Mouse (Mus musculus) gastrocnemius, postnatal 25 days (tissue): ENCODE results near the gene Glis2. TPM values are rescaled to one million over a fixed set of nuclear protein-coding genes. Genes with fewer than 3 reads are reported as not detected.
"Not testable (repeated sequence)": the region's sequence is repeated elsewhere in the genome, so short reads cannot be mapped to it uniquely, and the experiment has no call there.

ENCODE experiments used
- DNase-seq: peaks from one replicate; pipeline ENCODE4 v3.0.0; 2022
- total RNA-seq, 2 experiments: library from RNA; stranded (reverse); gene quantifications; 1 replicate in 1 of 2; 2 replicates in 1 of 2; pipeline ENCODE4 v1.2.3; 2021

Gene Glis2
- total RNA-seq, 2 experiments from 2014 or later = 7.0 to 7.1 TPM

GRCm38 (mm10) chr16:4581179-4581578 lies 13.3 kb upstream of the Glis2 start:
- not testable (repeated sequence) for DNase-seq

- DNase-seq = no peak
Measured at GRCm38 (mm10) chr16:4583807-4584206, 10.7 kb upstream of the Glis2 start.

GRCm38 (mm10) chr16:4584438-4584837 lies 10.1 kb upstream of the Glis2 start:
- DNase-seq = no peak

GRCm38 (mm10) chr16:4585642-4586530 lies 8.6 kb upstream of the Glis2 start:
- DNase-seq = no peak

DNA sequence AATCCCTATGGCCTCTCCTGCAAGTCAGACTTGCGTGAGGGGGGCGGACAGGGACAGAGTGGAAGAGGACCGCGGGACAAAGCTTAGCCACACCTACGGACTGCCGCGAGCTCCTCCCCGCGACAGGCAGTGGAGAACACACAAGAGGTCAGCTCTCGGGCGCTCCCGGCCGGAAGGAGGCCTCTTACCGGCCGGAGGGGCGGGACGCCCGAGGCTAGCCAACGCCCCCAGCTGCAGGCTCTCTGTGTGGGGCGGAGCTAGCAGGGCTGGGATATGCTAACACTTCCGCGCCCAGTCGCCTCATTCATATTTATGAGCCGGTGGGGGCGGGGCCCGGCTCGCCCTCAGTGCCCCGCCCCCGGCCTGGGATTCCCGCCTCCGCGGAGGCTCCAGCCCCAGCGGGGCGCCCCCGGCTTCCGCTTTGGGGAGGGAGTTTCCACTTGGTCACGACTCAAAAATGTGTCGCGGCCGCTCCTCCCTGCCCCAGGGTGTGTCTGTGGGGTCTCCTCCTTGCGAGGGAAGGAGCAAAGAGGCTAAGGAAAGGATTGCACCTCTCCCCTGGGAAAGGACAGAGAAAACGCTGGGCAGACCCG lies 7.9 kb upstream of the Glis2 start:
- peak; percentile 99 for DNase-seq

GRCm38 (mm10) chr16:4587516-4588210 lies 6.8 kb upstream of the Glis2 start:
- DNase-seq = no peak

GRCm38 (mm10) chr16:4590236-4590635 lies 4.3 kb upstream of the Glis2 start:
- DNase-seq = no peak

GRCm38 (mm10) chr16:4592909-4593875 lies 1.3 kb upstream of the Glis2 start:
- no peak for DNase-seq

DNA sequence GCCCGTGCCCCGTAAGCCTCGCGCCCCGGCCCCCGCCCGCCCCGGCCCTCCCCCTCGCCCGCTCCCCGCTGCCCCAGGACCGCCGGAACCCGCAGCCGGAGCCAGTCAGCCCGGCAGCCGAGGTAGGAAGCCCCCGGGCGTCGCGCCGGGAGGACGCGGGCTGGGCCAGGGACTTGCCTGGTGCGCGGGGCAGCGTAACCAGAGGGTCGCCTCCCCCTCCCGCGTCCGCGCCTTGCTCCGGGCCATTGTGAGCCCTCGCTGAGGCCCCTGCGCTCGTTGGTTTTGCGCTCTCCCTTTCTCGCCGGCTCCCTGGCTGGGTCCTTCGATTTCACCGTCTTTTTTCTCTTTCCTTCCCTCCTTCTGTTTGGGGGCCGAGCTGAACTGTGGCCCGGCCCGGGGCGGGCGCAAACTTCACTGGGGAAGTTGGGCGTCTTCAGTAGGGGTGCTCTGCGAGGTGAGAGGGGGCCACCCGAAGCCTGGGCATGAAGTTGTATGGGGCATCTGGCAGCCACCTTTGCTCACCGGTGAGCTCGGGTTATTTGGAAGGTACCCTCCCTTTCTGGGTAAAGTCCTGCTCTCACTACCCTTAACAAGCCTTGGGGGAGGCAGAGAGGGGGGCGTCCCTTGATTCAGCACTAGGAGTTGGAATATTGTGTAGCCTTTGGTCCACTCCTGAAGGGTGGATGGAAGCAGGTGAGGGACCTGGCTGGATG lies 457 bp downstream of the Glis2 start:
- DNase-seq = no peak

DNA sequence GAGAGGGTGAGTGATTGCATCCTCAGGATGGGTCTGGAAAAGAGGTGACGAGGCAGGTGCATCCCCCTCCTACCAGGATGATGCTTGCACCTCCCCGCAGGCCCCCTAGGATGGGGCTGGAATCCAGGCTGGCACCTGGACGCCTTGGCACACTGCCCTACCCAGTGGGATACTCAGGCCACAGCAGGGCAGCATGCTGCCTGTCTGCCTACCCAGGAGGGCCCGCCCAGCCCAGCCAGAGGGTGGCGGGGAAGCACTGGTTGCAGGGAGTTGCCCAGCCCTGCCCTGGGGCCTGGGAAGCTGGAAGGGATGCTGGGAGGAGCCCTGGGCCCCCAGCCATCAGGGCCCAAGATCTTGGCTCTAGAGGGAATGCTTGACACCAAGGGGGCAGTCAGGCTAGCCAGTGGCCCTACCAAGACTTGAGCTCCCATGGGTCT lies 1.0 kb downstream of the Glis2 start:
- DNase-seq = peak; percentile 65

GRCm38 (mm10) chr16:4596141-4596728 lies 1.7 kb downstream of the Glis2 start:
- DNase-seq = no peak

DNA sequence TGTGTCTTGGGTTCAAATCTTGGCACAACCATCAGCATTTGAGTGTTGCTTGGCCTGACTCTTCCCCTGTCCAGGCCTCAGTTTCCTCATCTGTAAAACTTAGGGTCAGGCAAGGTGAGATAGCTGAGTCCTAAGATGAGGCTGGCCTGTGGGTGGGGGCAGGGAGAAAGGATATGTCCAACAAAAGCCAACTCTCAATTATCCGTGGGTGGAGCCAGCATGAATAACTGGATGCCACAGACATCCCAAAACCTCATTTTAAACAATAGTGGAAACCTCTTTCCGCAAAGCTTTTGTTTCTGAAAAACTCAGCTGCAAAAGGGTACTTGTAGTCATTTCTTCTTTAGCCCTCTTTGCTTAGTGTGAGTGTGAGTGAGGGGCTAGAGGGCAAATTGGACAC lies 2.3 kb downstream of the Glis2 start:
- DNase-seq = no peak

DNA sequence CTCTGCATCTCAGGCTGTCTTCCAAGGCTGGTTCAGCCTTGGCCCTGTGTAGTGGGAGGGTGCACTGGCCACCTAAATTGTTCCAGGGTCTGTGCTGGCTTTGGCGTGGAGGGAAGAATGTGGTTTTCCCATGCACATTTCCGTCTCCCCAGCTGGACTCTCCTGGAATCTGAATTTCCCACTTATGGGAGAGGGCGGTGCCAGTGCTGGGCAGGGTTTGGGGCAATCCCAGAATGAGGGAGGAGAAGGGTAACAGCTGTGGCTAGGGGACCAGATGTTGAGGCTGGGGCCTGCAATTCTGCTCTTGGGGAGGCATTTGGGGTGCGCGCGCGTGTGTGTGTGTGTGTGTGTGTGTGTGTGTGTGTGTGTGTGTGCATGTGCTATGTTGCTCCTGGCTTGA lies 2.8 kb downstream of the Glis2 start:
- DNase-seq = no peak

GRCm38 (mm10) chr16:4598041-4598440 lies 3.5 kb downstream of the Glis2 start:
- DNase-seq = no peak

DNA sequence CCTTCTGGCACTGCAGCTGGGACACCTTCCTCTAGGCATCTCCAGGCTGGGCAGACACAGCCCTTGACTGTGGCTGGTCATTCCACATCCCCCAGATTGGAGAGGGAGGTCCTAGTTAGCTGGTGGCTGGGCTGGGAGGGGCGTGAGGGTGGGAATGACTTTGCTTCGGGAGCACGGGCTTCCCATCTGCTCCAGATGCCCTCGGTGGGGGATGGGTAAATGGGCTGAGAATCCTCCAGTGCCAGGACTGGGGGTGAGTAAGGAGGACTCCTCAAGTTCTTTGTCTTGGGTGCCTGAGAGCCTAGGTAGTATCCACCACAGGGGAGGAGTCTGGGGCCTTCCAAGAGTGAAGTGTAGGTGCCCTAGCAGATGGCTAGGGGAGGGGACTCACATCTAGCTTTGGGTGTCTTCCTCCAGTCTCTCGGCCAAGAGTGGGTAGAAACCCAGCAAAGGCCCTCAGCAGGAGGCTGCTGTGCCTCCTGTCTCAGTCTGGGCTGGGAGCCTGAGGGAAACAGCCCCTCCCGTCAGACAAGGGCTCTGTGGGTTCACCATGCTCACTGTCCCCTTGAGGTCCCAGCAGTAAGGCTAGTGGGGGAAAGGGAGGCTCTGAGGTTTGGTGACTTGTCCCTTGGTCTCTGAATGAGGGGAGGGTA lies 4.5 kb downstream of the Glis2 start:
- DNase-seq = no peak

- no peak for DNase-seq
Measured at GRCm38 (mm10) chr16:4599616-4600015, 5.1 kb downstream of the Glis2 start.

- no peak for DNase-seq
Measured at GRCm38 (mm10) chr16:4600701-4601310, 6.3 kb downstream of the Glis2 start.

DNA sequence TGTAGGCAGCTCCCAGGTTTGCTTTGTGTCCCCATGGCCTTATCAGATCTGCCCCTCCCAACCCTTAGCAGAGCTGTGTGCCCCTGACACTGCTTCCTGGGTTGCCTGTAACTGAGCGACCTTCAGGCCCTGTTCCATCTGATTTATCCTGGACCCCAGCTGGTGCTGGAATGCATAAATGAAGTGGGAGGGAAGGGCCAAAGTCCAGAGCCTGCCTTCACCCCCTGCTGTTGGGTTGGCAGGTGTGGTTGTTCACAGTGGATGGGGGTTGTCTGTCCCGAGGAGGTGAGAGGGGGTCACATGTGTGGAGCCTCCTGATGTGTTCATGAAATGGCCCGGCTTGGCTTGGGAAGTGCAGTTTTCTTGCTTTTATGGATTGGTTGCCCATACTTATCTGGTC lies 7.7 kb downstream of the Glis2 start:
- no peak for DNase-seq

- DNase-seq = no peak
Measured at GRCm38 (mm10) chr16:4602766-4603452, 8.4 kb downstream of the Glis2 start.
